Mouse (Mus musculus) urinary bladder, postnatal 14 days (tissue): ENCODE data around the gene Tcf7l2.
A peak's percentile ranks its signal among the peaks of the same experiment; 100 is the strongest.

Experiments used
- DNase-seq: peaks from one replicate; pipeline ENCODE4 v3.0.0; 2021; ENCODE audit warnings: low spot score

Gene Tcf7l2

DNA sequence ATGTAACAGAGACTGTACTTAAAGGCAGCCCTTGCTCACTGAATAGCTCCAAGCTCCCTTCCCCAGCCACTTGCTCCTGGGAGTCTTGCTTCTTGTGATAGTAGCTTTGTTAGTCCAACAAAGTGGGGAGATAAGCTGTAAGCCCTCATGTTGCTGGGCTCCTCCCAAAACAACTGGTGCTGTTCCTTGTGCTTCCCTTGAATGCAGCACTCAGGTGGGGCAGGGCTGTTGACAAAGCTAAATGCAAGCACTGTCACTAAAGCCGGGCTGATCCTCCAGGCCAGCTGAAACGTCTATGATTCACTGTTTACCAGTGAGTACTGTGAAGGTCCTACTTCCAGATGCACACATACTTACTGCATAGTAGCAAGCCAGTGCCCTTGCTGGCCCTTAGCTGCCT, 120.1 kb downstream of the Tcf7l2 start:
- DNase-seq = no peak

DNA sequence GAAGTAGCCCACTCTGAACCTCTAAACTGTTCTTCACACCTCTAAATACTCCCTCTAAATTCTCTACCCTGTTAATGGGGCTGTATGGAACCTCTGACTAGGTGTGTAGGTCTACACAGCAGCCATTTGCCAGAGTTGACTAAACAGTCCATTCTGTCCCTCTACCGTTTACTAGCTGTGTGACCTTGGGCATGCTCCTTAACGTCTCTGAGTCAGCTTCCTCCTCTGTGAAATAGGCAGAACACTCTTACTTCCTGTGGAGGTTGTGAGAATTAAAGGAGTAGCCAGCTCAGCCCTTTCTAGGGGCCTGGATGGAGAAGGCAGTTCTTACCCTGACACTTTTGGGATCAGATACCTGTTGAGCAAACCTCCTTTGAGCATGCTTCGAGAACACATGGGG, 120.9 kb downstream of the Tcf7l2 start:
- no peak for DNase-seq

DNA sequence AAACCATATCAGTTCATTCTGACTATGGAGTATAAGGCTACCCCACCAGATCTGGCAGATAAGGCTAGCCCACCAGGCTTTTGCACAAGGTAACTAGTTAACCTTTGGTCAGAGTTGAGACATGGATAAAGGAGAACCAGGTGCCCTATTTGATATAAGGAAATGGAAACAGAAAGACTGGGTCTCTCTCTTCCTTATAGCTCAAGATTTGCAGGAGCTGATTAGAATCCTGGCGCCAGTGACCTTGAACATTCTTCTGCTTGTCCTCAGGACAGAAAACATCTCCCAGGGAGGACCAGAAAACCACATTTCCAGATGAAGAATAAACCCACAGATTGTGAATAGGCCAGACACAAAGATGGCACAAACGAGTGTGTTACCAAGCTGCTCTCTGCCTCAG, 123.4 kb downstream of the Tcf7l2 start:
- DNase-seq = no peak

DNA sequence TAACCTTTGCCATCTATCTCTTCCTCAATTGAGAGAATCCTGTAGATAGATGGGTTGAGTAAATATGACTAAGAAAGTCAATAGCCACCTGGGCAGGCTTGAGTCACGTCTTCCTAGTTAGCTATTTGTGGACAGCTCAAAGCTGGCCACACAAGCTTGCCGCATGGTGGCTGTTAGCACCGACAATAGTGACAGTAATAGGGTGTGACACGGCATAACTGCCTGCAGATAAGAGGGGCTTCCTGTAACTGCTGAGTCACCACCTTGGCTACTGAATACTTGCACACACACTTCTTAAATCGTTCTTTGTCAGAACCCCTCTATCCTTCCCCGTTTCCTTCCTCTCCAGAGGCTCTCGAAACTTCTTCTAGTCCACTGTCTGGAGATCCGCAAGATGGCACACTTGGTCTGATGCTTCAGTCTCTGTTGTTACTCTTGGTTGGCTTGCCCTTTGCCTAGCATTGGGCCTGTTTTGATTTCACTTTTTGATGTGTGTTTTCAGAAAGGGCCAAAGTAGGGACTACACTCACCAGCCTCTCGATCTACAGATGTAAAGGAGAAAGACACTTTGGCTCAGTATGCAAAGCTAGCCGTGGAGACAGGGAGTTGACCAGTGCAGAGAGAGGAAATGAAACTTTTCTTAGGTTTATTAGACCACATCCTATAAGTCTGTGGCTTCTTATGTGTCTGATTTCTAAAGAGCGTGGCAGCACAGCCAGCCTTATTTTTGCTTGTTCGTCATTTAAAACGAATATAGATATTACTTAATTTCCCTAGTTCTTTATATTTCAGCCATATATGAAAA, 124.4 kb downstream of the Tcf7l2 start:
- no peak for DNase-seq

DNA sequence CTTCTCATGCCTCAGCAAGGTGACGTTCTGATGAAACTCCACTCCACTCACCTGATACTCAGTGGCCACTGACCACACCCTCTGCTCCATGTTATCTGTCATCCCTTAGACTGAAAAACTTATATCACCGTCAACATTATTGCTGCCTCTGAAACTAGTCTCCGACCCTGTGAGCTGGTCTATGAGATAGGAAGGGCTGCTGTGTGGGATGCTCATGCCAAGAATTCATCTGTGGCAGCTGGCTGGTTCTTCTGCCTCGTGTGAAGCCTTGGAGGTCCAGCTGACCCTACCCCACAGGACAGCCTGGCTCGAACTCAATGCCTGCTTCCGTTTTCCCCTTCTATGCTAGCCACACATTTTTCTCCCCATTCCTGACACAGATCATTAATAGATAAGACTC, 125.6 kb downstream of the Tcf7l2 start:
- DNase-seq = no peak

DNA sequence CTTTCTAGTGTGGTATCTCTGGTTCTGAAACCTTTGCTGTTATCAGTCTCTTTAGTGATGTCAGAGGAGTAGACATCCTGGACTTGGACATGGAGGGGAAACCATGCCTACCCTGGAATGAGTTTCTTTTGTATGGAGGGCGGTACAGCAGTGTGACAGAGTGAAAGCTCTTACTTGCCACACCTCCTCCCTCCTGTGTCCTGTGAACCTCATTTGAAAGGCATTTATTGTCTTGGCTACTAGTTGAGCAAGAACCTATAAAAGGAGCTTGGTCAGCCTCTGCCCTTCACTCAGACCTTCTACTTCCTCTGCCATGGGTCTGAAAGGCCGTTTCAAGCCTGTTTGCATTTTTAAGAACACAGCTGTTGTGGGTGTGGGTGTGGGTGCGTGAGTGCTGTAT, 126.3 kb downstream of the Tcf7l2 start:
- no peak for DNase-seq

DNA sequence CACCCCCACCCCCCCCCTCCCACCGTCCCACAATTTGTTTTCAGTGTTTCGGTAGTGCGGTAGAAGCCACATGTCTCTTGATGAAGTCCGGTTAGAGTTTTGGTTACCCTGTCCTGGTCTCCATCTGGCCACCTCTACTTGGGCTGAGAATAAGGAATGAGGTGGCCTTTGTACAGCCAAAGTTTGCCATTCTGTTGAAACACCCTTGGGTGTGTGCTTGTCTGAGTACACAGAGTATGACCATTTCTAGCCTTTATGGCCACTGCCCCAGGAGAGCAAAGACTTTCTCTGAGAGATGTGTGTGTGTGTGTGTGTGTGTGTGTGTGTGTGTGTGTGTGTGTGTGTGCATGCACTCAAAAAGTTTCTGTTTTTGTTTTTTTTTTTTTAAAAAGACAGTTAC, 127.0 kb downstream of the Tcf7l2 start:
- no peak for DNase-seq

DNA sequence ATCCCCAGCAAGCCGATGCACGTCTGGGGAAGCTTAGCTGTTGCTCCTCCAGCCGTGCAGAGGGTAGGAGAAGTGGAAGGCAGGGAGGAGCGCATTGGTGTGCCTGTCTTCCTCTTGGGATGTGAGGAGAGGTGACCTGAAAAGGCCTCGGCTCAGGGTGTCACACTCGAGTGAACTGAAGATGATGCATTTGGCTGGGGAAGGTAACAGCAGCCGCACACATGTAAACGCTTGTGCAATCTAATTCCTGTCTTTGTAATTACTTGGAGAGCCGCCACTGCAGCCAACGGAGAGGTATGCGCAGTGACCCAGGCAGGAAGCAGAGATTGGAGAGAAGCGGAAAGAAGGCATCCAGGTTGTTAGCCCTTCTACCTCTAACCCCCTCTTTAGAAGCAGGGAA, 129.2 kb downstream of the Tcf7l2 start:
- DNase-seq = peak; percentile 52

DNA sequence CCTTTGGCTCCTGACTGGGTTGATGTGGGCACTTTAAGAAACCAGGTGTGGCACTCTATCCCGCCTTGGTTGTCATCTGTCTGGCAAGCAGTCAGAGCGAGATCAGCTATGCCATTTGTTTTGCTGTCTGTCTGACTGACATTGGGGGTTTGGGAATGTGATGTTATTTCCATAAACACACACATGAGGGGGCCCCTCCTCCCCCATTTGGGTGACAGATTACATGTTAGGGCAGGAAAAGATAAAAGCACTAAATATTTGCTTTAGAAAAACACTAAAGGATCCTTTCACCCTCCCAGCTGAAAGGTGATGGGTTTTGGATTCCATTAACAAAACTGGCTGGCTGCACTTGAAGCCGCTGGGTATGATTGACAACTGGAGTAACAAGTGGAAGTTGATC, 129.9 kb downstream of the Tcf7l2 start:
- no peak for DNase-seq

DNA sequence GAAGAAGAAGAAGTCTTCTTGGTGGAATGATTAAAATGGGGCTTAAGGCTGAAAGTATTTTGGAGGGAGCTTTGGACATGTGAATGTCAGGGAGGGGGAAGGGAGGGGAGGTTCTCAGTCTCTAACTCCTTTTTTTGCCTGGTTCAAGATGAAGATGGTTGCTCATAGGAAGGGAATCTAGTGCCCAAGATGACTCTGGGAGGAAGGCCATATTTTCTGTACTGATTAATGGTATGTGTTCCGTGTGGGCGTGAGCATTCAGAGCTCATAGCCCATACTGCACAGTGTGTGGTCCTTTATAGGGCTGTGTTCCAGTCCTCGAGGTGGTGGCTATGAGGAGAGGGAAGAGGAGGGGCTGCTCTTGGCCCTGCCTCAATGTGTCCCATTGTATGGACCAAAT, 131.6 kb downstream of the Tcf7l2 start:
- no peak for DNase-seq

DNA sequence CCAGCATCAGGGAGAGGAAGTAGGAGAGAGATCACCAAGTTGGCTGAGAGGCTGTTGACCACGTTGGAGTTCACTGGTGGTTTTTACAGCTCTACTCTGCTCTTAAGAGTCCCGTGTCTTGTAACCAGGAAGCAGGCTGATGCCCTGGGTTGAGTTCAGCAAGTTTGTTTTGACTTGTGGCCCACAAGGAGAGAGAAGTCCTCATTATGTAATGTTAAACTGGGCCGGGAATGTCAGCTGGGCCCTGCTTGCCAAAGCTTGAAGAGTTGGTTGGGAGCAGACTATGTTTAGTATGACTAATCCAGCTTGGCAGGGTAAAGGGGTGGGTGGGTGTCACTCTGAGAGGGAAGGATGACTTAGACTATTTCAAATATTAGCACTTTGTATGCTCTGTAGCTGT, 134.9 kb downstream of the Tcf7l2 start:
- peak; percentile 64 for DNase-seq

DNA sequence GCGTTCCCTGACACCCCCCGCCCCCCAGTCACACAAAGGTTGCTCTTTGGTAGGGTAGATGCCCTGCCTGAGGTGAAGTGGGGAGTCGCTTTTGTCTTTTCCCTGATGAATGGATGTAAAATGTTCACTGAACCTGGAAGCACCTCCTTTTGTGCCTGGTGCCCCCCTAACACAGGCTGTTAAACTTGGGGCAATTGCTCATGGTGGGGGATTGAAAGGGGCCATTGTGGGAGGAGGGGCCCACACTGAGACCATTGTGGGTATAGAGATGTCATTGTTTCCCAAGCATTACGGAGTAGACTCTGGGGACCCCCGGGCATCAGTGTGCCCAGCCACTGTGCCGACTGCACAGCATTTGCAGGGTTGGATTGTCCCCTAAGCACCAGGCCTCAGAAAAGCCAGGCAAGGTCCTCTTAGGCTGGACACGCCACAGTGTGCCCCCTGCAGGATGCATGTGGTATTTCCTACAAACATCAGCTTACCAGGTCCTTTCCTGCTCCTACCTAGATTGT, 135.8 kb downstream of the Tcf7l2 start:
- DNase-seq = peak; percentile 71

DNA sequence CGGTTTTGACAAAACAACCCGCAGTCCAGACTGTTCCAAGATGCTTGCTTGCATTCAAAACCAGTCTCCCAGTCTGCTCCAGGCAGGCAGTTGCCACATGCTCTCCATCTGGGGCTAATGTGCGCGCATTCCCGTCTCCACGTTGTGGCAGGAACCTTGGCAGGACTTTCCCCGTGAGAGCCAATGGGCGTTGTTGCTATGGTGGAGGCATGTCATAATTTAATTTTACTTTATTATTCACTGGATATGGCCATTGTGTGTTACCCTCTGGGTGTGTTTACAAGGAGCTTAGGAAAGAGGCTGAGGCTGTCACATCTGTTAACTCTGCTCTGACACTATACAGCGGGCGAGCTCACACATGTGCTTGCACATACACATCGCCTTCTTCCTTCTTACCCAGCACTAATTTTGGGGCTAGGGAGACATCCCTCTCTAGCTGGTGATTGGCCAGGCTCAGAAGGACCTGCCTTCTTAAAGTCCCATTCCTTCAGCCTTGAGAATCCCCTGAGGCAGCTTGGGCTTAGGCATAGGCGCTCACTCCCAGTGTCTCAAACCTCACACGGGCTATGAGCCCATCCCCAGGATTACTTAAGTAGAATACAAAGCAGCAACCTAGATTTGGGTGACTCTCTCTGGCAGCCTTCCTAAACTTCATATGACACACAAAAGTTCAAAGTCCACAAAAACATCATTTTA, 139.2 kb downstream of the Tcf7l2 start:
- DNase-seq = peak; percentile 44

DNA sequence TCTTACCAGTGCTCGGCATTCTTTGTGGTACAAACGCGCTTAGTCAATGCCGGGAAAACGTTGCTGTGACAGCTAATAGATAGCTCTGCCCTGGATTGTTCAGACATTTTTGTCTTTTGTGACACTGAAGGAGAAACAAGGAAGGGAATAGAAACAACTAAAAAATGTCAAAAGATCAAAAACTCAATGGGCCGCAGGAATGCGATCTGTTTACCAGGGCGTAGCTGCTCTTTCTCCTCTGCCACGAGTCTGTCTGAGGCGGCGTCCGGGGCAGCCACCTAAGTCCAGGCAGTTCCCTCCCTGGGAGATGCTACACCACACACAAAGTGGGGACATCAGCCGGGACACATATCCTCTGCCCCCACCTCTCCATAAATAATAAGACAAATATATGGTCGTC, 144.9 kb downstream of the Tcf7l2 start:
- DNase-seq = no peak

DNA sequence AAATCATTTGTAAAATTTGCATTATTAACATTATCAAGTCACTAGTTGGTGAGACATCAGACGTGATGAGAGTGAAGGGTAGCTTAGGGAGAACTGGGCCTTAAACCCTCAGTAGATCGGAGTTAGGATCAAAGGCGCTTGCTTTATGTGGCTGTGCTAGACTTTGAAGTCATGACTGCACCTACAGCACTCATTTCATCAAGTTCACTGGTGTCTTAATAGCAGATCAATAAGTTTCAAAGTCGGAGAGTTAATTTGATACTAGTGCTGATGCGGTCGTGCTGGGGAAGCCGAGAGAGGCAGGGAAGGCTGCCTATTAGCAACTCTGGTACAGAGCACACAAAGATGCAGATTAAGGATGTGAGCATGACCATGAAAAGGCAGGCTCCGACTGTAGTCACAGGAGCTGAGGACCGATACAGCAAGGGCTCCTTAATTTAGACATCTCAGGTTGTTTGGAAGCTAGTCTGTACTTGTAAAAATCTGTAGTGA, 150.1 kb downstream of the Tcf7l2 start:
- no peak for DNase-seq

DNA sequence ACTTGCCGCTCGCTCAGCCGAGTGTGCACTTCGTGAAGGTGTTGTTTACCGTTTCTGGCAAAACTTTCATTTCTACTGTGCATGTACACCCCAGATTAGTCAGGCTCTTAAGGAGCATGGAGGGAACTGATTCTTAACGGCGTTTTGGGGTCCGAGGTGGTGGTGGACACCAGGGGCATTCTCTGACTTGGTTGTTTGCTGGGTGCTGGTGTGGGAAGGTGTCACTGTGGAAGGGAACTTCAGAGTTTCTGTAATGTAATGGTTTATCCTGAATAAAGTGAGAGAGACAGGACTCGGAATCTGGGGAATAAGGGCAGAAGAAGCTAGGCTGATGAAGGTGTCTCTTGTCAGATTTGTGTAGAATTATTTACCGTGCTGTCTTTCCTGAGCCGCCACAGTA, 151.9 kb downstream of the Tcf7l2 start:
- no peak for DNase-seq

DNA sequence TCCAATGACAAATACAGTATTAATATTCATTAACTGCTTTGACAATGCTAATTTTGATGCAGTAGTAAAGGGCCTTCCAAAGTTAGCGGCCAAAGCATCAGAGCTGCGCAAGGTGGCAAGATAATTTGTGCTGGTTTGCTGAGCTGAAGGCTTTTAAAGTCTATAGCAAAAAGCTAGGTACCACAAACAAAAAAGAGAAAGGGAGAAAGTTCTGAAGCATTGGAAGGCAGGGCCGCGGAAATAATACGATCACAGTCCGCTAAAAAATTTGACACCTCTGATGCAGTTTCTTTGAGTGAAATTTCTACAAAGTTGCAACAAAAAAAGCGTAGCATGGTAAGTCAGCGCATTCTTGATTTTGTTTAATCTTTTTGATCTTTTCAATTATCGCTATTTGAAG, 152.8 kb downstream of the Tcf7l2 start:
- no peak for DNase-seq

DNA sequence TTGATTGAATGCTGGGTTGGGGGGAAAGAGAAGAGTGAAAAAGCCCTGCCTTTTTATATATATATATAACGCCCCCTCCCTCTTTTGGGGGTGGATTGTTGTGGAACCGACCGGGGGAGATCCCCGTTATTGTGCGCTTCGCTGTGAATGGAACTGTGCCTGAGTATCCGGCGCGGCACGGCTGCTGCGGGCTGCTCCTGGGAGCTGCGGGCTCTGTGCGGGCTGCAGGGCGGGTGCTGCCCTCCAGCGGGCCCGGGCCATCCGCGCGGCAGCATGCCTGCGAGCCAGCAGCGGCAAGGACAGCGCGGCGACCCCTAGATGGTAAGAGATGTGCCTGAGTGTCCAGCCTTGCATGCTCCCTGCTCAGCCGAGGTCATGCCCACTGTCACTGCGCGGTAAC, 153.7 kb downstream of the Tcf7l2 start:
- peak; percentile 57 for DNase-seq

DNA sequence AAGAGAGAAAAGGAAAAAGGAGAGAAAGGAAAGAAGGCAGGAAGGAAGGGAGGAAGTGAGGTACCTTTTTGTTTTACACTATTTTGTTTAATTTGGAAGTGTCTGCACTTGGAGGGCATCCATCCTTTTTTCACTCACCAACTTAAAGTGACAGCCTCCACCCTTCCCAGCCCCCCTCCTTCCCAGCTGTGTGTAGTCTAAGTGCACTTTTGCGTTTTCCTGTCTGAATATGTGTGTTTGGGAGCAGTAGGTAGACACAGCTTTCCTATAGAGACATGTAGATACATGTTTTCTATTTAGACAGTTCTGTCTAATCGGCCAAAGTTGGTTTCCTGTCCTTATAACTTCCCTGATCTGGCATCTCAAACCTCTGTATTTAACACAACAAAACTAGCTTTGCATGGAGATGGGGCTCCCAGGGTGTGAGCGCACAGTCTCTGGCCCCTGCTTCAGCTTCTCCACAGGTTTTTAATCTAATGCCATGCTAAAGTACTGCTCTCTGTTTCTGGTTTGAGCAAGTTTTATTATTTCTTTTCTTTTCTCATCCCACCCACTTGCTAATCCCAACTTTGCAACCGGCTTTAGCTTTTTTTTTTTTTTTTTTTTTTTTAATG, 154.3 kb downstream of the Tcf7l2 start:
- DNase-seq = no peak

DNA sequence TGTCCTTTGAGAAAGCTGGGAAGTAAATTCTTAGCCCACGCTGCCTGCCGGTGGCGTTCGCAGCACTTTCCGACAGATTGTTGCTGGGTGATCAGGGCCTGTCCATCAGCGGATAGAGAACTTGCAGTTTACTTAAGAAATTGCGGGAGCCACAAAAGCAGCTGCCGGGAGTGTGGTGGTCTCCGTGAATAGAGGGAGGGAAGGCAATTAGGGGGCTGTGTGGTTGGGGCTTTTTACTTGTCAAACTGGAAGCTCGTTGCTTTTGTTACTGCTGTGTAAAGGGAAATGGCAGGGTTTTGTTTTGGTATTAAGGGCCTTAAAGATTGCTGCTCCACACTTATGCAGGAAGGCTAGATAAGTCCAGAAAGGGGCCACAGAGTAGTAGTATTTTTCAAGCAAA, 155.0 kb downstream of the Tcf7l2 start:
- no peak for DNase-seq

DNA sequence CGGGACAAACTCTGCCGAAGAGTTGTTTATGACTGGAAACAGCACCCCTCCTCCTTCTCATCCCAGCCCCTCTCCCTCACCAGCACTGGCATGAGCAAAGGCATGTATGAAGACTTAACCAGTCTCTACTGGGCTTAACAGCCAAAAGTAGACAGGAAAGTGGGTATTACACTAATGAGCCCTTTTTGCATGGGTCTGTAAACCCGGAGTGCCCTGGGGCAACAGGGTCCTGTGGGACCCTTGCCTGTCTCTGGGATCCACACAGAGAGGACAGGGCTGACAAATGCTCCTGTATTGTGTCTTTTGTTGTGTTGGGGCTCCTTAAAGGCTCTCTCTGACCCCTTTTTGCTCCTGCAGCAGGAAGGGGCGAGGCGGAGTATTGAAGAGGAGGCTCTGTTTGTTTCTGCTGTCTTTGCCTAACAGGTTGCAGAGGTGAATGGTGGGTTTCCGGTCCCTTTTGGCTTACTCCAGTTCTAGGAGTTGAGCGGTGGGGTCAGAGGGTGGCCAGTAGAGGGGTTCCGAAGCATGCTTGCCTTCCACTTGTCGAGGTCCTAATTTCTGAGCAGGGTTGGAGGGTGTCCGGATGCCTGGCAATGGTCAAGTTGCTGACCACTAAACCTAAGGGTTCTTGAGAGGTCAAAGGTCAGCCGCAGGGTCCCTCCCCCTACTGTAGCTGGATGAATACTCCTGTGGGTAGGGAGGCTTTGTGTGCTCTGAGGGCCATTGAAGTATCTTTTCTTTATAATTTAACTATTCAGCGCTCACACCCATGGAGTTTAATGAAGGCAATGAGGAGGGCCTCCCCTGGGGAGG, 161.2 kb downstream of the Tcf7l2 start:
- no peak for DNase-seq

DNA sequence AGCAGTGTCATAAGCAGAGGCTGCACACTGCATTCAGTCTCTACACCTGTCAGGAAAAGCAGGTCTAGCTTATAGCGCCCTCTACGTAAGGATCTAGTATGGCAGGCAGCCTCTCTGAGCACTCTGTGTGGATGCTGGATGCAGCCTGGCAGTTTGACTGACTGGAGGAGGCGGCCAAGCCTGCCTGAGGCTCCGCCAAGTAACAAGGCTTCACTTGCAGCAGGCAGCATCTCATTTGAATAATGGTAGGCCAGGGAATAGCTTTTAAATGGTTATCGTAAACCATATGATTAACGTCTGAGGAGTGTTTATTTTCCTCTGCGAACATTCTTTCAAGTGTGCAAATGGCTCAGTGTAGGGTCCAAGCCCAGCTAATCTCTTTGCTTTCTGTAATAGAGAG, 167.4 kb downstream of the Tcf7l2 start:
- peak; percentile 28 for DNase-seq
